Comparison of ENCODE assay signal across 8 mouse cellular contexts in genomic region chr2:48098931-48099531, GRCm38 (mm10).
DNase-seq lines count a peak whose midpoint lies in the region; ATAC-seq and TF ChIP-seq lines count a peak whose summit lies in the region.

No protein-coding gene starts in this region.

- 44% methylated on average over 8 of the region's 8 CpGs for WGBS in embryonic facial prominence, embryonic 11.5 days
- WGBS in midbrain, embryonic 10.5 days = 57% methylated on average over 8 of the region's 8 CpGs

- no peak for TF ChIP-seq CTCF in CH12.LX (conservative IDR thresholded peaks at IDR 0.05 in 1 of 2, IDR thresholded peaks at IDR 0.05 in 1 of 2; ENCODE audit: low read depth in 2 of 2, low read length in 2 of 2)

- no peak; the same call in 1 of the 2 replicates for ATAC-seq in embryonic facial prominence, embryonic 11.5 days (replicated peaks; ENCODE audit: insufficient number of reproducible peaks, low FRiP score, low TSS enrichment, low read depth)
- no peak for ATAC-seq in megakaryocyte progenitor cell, adult 5-6 weeks (replicated peaks; ENCODE audit: poor library complexity)

- no peak for TF ChIP-seq POLR2A in CH12.LX (IDR thresholded peaks at IDR 0.05; ENCODE audit: low read depth, low read length)

- no peak overlapping the region for H3K9ac ChIP-seq in CH12.LX (ENCODE audit: insufficient read depth, low read depth)
- H3K9ac ChIP-seq in embryonic facial prominence, embryonic 11.5 days (replicated peaks; ENCODE audit: low read length) = no peak overlapping the region

- H3K27ac ChIP-seq in CH12.LX (ENCODE audit: insufficient read depth, low read depth) = no peak overlapping the region
- H3K27ac ChIP-seq in embryonic facial prominence, embryonic 11.5 days (replicated peaks; ENCODE audit: low read depth, low read length) = no peak overlapping the region
- H3K27ac ChIP-seq in midbrain, embryonic 10.5 days (replicated peaks) = peak overlapping the region; percentile 38; the same call in 1 of the 2 replicates

- DNase-seq in CH12.LX (ENCODE audit: extremely low read depth) = peak; percentile 14
- DNase-seq in embryonic facial prominence, embryonic 11.5 days (ENCODE audit: low spot score) = peak; percentile 17
- DNase-seq in layer of hippocampus, adult 11-12 months (ENCODE audit: low spot score) = peak; percentile 58
- no peak for DNase-seq in midbrain, embryonic 10.5 days (ENCODE audit: low spot score)
- DNase-seq in adrenal gland, adult 18-20 months (ENCODE audit: low spot score in 2 of 2) = no peak
- no peak for DNase-seq in adrenal gland, postnatal 14 days
- no peak for DNase-seq in urinary bladder, postnatal 14 days (ENCODE audit: low spot score)

- dilution Hi-C loops in CH12.LX (cut with MboI; ENCODE audit: extremely low pct_ligation_motif_present, extremely low pct_unique_long_range_greater_than_20kb, low sequenced_read_pairs) = no loop called here

- no peaks in the 10 kb centered on the region for H3K36me3 ChIP-seq in CH12.LX (replicated peaks in 1 of 2; ENCODE audit: control insufficient read depth in 1 of 2, insufficient read depth in 1 of 2, low read length in 1 of 2)
- no peaks in the 10 kb centered on the region for H3K36me3 ChIP-seq in embryonic facial prominence, embryonic 11.5 days (replicated peaks; ENCODE audit: control insufficient read depth, insufficient read depth, low read depth, low read length)
- H3K36me3 ChIP-seq in midbrain, embryonic 10.5 days = no peaks in the 10 kb centered on the region

- no peaks in the 10 kb centered on the region for H3K79me2 ChIP-seq in CH12.LX (replicated peaks; ENCODE audit: control insufficient read depth, extremely low read depth, insufficient read depth, poor library complexity, severe bottlenecking)

- peaks cover 2% of the 10 kb centered on the region for H3K9me3 ChIP-seq in CH12.LX (replicated peaks; ENCODE audit: low read length)
- H3K9me3 ChIP-seq in embryonic facial prominence, embryonic 11.5 days (replicated peaks; ENCODE audit: control insufficient read depth, low read length) = no peaks in the 10 kb centered on the region
- no peaks in the 10 kb centered on the region for H3K9me3 ChIP-seq in midbrain, embryonic 10.5 days (replicated peaks)

- no peak for TF ChIP-seq RAD21 in CH12.LX (IDR thresholded peaks at IDR 0.05; ENCODE audit: low read depth, low read length)

- H3K4me3 ChIP-seq in CH12.LX (replicated peaks in 1 of 3; ENCODE audit: low read depth in 2 of 3, low read length in 2 of 3, poor library complexity in 1 of 3) = no peak overlapping the region
- no peak overlapping the region for H3K4me3 ChIP-seq in embryonic facial prominence, embryonic 11.5 days (ENCODE audit: low read depth, low read length)
- H3K4me3 ChIP-seq in midbrain, embryonic 10.5 days = no peak overlapping the region

- no peak overlapping the region for H3K4me2 ChIP-seq in CH12.LX (ENCODE audit: insufficient read depth, low read depth, poor library complexity, severe bottlenecking)
- H3K4me2 ChIP-seq in embryonic facial prominence, embryonic 11.5 days (ENCODE audit: low read depth, low read length) = no peak overlapping the region

- no peaks in the 10 kb centered on the region for H3K27me3 ChIP-seq in CH12.LX (replicated peaks)
- H3K27me3 ChIP-seq in embryonic facial prominence, embryonic 11.5 days (ENCODE audit: control insufficient read depth, insufficient read depth, low read length) = no peaks in the 10 kb centered on the region
- no peaks in the 10 kb centered on the region for H3K27me3 ChIP-seq in midbrain, embryonic 10.5 days (ENCODE audit: low read depth, poor library complexity, severe bottlenecking)

- TF ChIP-seq EP300 in CH12.LX (IDR thresholded peaks at IDR 0.05; ENCODE audit: low read length) = no peak

- no peaks in the 10 kb centered on the region for H3K4me1 ChIP-seq in CH12.LX (ENCODE audit: control insufficient read depth in 1 of 2, insufficient read depth in 2 of 2)
- no peaks in the 10 kb centered on the region for H3K4me1 ChIP-seq in embryonic facial prominence, embryonic 11.5 days (ENCODE audit: control insufficient read depth, insufficient read depth, low read length)
- H3K4me1 ChIP-seq in midbrain, embryonic 10.5 days = peaks cover 6% of the 10 kb centered on the region

- in situ Hi-C loops in CH12.LX (cut with MboI; ENCODE audit: low pct_ligation_motif_present, low pct_unique_long_range_greater_than_20kb, low sequenced_read_pairs) = no loop called here

TF ChIP-seq in CH12.LX, 34 proteins besides CTCF, POLR2A, EP300 and RAD21:
- TF ChIP-seq PAX5 (IDR thresholded peaks at IDR 0.05; ENCODE audit: low read length) = no peak
- no peak for TF ChIP-seq CHD2 (IDR thresholded peaks at IDR 0.05; ENCODE audit: low read length)
- TF ChIP-seq POLR2AphosphoS2 (IDR thresholded peaks at IDR 0.05; ENCODE audit: low read depth, low read length) = no peak
- no peak for TF ChIP-seq CHD1 (IDR thresholded peaks at IDR 0.05; ENCODE audit: low read depth, low read length)
- TF ChIP-seq MYC (IDR thresholded peaks at IDR 0.05; ENCODE audit: low read depth, low read length) = no peak
- no peak for TF ChIP-seq USF1 (IDR thresholded peaks at IDR 0.05; ENCODE audit: low read depth, low read length)
- TF ChIP-seq IRF4 (IDR thresholded peaks at IDR 0.05; ENCODE audit: low read depth, low read length) = no peak
- TF ChIP-seq ZNF384 (IDR thresholded peaks at IDR 0.05; ENCODE audit: low read depth, low read length) = no peak
- no peak for TF ChIP-seq USF2 (conservative IDR thresholded peaks at IDR 0.05; ENCODE audit: low read depth, low read length)
- no peak for TF ChIP-seq TCF12 (IDR thresholded peaks at IDR 0.05; ENCODE audit: low read depth, low read length)
- no peak for TF ChIP-seq ZKSCAN1 (IDR thresholded peaks at IDR 0.05; ENCODE audit: borderline replicate concordance, low read depth, low read length)
- TF ChIP-seq ETS1 (conservative IDR thresholded peaks at IDR 0.05; ENCODE audit: low read depth, low read length) = no peak
- no peak for TF ChIP-seq GABPA (IDR thresholded peaks at IDR 0.05; ENCODE audit: insufficient replicate concordance, low read depth, low read length)
- no peak for TF ChIP-seq NELFE (IDR thresholded peaks at IDR 0.05; ENCODE audit: low read depth, low read length)
- no peak for TF ChIP-seq ZC3H11A (IDR thresholded peaks at IDR 0.05; ENCODE audit: low read depth, low read length)
- no peak for TF ChIP-seq SMC3 (IDR thresholded peaks at IDR 0.05; ENCODE audit: low read depth, low read length)
- no peak for TF ChIP-seq ELF1 (IDR thresholded peaks at IDR 0.05; ENCODE audit: low read depth, low read length)
- TF ChIP-seq BHLHE40 (IDR thresholded peaks at IDR 0.05; ENCODE audit: low read depth, low read length) = no peak
- no peak for TF ChIP-seq MAX (IDR thresholded peaks at IDR 0.05; ENCODE audit: low read length)
- no peak for TF ChIP-seq NRF1 (IDR thresholded peaks at IDR 0.05; ENCODE audit: low read depth, low read length)

Comparison
In these comparisons a context has a peak if more than half of its experiments do, and no peak if none do; other contexts are left out.
1. DNase-seq: peak in CH12.LX (single experiment), embryonic facial prominence, embryonic 11.5 days (single experiment) and layer of hippocampus, adult 11-12 months (single experiment); none in midbrain, embryonic 10.5 days (single experiment), adrenal gland, adult 18-20 months (0 of 2), adrenal gland, postnatal 14 days (single experiment) and urinary bladder, postnatal 14 days (single experiment).